Mouse (Mus musculus): Measurements from ENCODE around the gene Rufy2. TPM values are rescaled to one million over a fixed set of nuclear protein-coding genes. Genes with fewer than 3 reads are reported as not detected.

Rufy2 gene
- total RNA-seq (2023): 10 to 100 TPM; 39.3 to 41.5 TPM

GRCm38 (mm10) chr10:62980039-62980954 is at the start of gene Rufy2:
Gene Rufy2, plus strand, starts transcription at chr10:62980223.

GRCm38 (mm10) chr10:62946738-62947471 is 33.1 kb upstream of the Rufy2 start, which contains the start of gene Dna2:
Gene Dna2, plus strand, starts transcription at chr10:62947026.

GRCm38 (mm10) chr10:63023749-63024579 is 43.9 kb downstream of the Rufy2 start, which contains the start of the genes Hnrnph3 and Pbld2:
Gene Hnrnph3, minus strand, starts transcription at chr10:63024217.
Gene Pbld2, plus strand, starts transcription at chr10:63024315.

GRCm38 (mm10) chr10:63059862-63060261 is 79.8 kb downstream of the Rufy2 start, which contains the start of gene Pbld1:
Gene Pbld1, plus strand, starts transcription at chr10:63060162.

Other genes starting within 250 kb of the Rufy2 start
- gene Ccar1, start 187.9 kb upstream of the Rufy2 start, total RNA-seq (2023): 100 to 1,000 TPM; 141 to 163 TPM
- gene Tet1, start 71.2 kb upstream of the Rufy2 start, total RNA-seq (2023): 1 to 10 TPM; 8.2 to 8.4 TPM
- 10 to 100 TPM; 11.9 to 16.9 TPM for gene Slc25a16, start 59.6 kb upstream of the Rufy2 start, total RNA-seq (2023)
- gene Dna2, start 33.2 kb upstream of the Rufy2 start, total RNA-seq (2023): 1 to 10 TPM; 2.4 to 2.9 TPM
- gene Hnrnph3, start 44.0 kb downstream of the Rufy2 start, total RNA-seq (2023): 100 to 1,000 TPM; 118 to 135 TPM
- 1 to 10 TPM; 1.1 to 1.3 TPM for gene Pbld2, start 44.1 kb downstream of the Rufy2 start, total RNA-seq (2023)
- gene Pbld1, start 79.9 kb downstream of the Rufy2 start, total RNA-seq (2023): under 1 TPM; 0.30 to 0.44 TPM
- gene Atoh7, start 119.4 kb downstream of the Rufy2 start, total RNA-seq (2023): not detected
- not detected for gene Mypn, start 223.7 kb downstream of the Rufy2 start, total RNA-seq (2023)

All from B cell, adult 67 days (primary cell).